Mouse (Mus musculus): ENCODE measurements around the gene Rad23a. TPM values are rescaled to one million over a fixed set of nuclear protein-coding genes. Genes with fewer than 3 reads are reported as not detected.

Rad23a gene
- total and polyA plus RNA-seq, 3 experiments = 77.3 to 87.6 (median 85.1) TPM

DNA sequence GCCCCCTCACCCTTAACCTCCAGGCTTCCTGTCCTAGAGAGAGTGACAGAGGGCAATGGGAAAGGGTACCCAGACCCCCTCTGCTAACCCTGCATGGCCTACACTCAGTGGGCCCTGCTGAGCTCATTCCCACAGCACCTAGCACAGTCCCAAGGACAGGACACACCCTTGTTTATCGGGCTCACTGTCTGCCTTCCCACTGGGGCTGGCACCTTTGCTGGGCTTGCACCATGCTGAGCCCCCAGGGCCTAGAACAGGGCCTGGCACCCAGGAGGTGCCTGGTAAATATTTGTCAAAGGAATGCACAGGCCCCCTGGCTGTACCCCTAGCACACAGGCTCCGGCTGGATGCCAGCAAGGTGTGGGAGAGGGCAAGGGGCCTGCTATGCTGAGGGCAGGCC, 49.9 kb downstream of the Rad23a start:
- peak overlapping the region; percentile 90 for H3K27ac ChIP-seq
- peaks cover 47% of the 10 kb centered on the region for H3K4me1 ChIP-seq (ENCODE audit: control insufficient read depth, insufficient read depth, low read length)
- peak in 1 of 2 experiments; percentile 51 for DNase-seq
- WGBS = 41% methylated on average over 2 of the region's 2 CpGs
- peaks cover 4% of the 10 kb centered on the region; the same call in 1 of the 2 replicates for H3K36me3 ChIP-seq (ENCODE audit: control insufficient read depth, insufficient read depth, low read length)
- peak overlapping the region; percentile 8; the same call in 1 of the 2 replicates for H3K4me3 ChIP-seq
- H3K9ac ChIP-seq (ENCODE audit: low read depth, low read length) = peak overlapping the region; percentile 43
- H3K79me2 ChIP-seq (replicated peaks; ENCODE audit: control insufficient read depth, insufficient read depth, low read length) = peaks cover 8% of the 10 kb centered on the region; the same call in 1 of the 2 replicates
- no peaks in the 10 kb centered on the region for H3K27me3 ChIP-seq (ENCODE audit: control insufficient read depth, insufficient read depth, low read length)
- TF ChIP-seq EP300 (IDR thresholded peaks at IDR 0.05; ENCODE audit: insufficient read depth, low read depth, low read length) (no peak), CTCF (IDR thresholded peaks at IDR 0.05) (no peak), POLR2A (IDR thresholded peaks at IDR 0.05; ENCODE audit: insufficient read depth, low read depth, low read length) (no peak)
- intact Hi-C loops (cut with DNase I) = no loop called here

DNA sequence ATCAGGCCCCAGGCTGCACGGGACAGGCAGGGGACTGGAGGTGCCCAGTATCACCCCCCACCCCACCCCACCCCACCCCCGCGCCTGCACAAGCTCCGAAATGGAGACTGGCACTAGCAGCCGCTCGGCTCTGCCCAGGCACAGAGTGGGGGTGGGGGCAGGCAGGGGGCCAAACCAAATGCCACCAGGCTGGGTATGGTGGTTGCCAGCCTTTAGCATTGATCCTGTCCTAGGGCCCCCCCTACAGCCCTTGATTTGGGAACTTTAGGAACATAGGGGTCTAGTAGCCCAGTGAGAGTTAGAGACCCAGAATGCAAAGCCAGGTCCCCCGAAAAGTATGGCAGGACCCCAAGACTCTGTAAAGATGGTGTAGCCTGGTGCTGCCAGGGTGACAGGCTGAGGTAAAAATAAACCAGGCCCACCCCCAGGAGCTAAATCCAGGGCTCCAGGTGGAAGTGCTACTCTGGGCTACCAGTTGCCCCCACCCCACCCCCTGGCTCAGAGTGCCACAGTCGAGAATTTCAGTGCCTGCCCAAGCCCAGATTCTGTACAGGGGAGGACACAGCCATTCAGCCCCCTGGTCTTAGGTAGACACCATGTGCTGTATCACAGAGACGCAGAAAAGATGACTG, 50.5 kb downstream of the Rad23a start:
- 59% methylated on average over 9 of the region's 9 CpGs for WGBS
- H3K36me3 ChIP-seq (ENCODE audit: control insufficient read depth, insufficient read depth, low read length) = peaks cover 4% of the 10 kb centered on the region; the same call in 1 of the 2 replicates
- TF ChIP-seq POLR2A (IDR thresholded peaks at IDR 0.05; ENCODE audit: insufficient read depth, low read depth, low read length) = no peak
- H3K4me3 ChIP-seq = no peak overlapping the region
- DNase-seq = peak; percentile 68 to 77
- no peaks in the 10 kb centered on the region for H3K27me3 ChIP-seq (ENCODE audit: control insufficient read depth, insufficient read depth, low read length)
- H3K27ac ChIP-seq = peak overlapping the region; percentile 90
- H3K9ac ChIP-seq (ENCODE audit: low read depth, low read length) = peak overlapping the region; percentile 43
- H3K79me2 ChIP-seq (replicated peaks; ENCODE audit: control insufficient read depth, insufficient read depth, low read length) = peaks cover 7% of the 10 kb centered on the region; the same call in 1 of the 2 replicates
- intact Hi-C loops (cut with DNase I) = no loop called here
- peaks cover 45% of the 10 kb centered on the region for H3K4me1 ChIP-seq (ENCODE audit: control insufficient read depth, insufficient read depth, low read length)

DNA sequence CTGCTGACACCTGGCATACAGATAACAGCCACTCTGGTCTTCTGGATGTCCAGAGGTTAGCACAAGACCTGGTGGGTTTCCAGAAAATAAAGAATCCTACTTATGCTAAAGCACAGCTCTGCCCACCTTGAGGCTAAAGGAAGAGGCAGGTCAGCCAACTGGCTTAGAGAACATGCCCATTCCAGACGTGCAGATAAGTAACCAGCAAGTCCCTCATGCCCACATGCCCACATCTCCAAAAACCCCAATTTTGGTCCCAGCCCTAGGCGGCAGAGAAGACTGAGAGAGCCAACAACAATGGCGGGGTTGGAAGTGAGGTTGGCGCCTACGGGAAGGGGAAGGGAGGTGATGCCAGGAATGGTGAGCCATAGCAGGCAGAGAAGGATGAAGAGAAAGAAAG, 51.1 kb downstream of the Rad23a start:
- Histone ChIP-seq H3K4me3 (no peak overlapping the region), H3K27ac (peak overlapping the region; percentile 90), H3K9ac (ENCODE audit: low read depth, low read length) (peak overlapping the region; percentile 23), H3K4me1 (ENCODE audit: control insufficient read depth, insufficient read depth, low read length) (peaks cover 42% of the 10 kb centered on the region), H3K27me3 (ENCODE audit: control insufficient read depth, insufficient read depth, low read length) (no peaks in the 10 kb centered on the region), H3K79me2 (replicated peaks; ENCODE audit: control insufficient read depth, insufficient read depth, low read length) (peaks cover 5% of the 10 kb centered on the region), H3K36me3 (ENCODE audit: control insufficient read depth, insufficient read depth, low read length) (peaks cover 4% of the 10 kb centered on the region; the same call in 1 of the 2 replicates)
- TF ChIP-seq CTCF (IDR thresholded peaks at IDR 0.05) = no peak
- no peak for TF ChIP-seq EP300 (IDR thresholded peaks at IDR 0.05; ENCODE audit: insufficient read depth, low read depth, low read length)
- no peak for TF ChIP-seq POLR2A (IDR thresholded peaks at IDR 0.05; ENCODE audit: insufficient read depth, low read depth, low read length)
- 39% methylated on average over 5 of the region's 5 CpGs for WGBS
- intact Hi-C loops (cut with DNase I) = no loop called here
- peak in 1 of 2 experiments; percentile 48 for DNase-seq

DNA sequence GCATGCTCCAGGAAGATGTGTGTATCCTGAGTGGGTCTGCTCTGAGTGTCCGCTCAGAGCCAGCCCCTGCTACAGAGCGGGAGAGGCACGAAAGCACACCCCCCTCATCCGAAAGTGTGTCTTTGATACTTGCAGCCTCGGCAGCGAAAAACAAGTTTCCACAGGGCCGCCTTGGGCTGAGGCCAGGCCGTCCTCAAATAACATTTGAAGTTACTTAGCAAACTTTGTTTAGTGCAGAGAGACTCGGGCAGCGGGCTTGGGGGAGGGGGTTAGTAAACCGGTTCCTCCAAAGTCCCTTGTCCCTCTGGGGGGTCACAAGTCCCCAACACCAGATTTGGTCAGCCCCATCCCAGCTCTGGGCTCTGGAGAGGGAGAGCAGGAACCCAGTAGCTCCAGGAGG, 51.6 kb downstream of the Rad23a start:
- Histone ChIP-seq H3K79me2 (replicated peaks; ENCODE audit: control insufficient read depth, insufficient read depth, low read length) (peaks cover 5% of the 10 kb centered on the region), H3K36me3 (ENCODE audit: control insufficient read depth, insufficient read depth, low read length) (peaks cover 4% of the 10 kb centered on the region; the same call in 1 of the 2 replicates), H3K4me3 (no peak overlapping the region; the same call in 1 of the 2 replicates), H3K4me1 (ENCODE audit: control insufficient read depth, insufficient read depth, low read length) (peaks cover 43% of the 10 kb centered on the region), H3K27ac (peak overlapping the region; percentile 90), H3K9ac (ENCODE audit: low read depth, low read length) (peak overlapping the region; percentile 36), H3K27me3 (ENCODE audit: control insufficient read depth, insufficient read depth, low read length) (no peaks in the 10 kb centered on the region)
- intact Hi-C loops (cut with DNase I) = no loop called here
- peak; percentile 83 to 86 for DNase-seq
- 33% methylated on average over 11 of the region's 11 CpGs for WGBS
- TF ChIP-seq CTCF (IDR thresholded peaks at IDR 0.05) (no peak), EP300 (IDR thresholded peaks at IDR 0.05; ENCODE audit: insufficient read depth, low read depth, low read length) (peak; percentile 77), POLR2A (IDR thresholded peaks at IDR 0.05; ENCODE audit: insufficient read depth, low read depth, low read length) (0 out of 2 replicates have a peak, but pooled peaks have one; percentile 28)

DNA sequence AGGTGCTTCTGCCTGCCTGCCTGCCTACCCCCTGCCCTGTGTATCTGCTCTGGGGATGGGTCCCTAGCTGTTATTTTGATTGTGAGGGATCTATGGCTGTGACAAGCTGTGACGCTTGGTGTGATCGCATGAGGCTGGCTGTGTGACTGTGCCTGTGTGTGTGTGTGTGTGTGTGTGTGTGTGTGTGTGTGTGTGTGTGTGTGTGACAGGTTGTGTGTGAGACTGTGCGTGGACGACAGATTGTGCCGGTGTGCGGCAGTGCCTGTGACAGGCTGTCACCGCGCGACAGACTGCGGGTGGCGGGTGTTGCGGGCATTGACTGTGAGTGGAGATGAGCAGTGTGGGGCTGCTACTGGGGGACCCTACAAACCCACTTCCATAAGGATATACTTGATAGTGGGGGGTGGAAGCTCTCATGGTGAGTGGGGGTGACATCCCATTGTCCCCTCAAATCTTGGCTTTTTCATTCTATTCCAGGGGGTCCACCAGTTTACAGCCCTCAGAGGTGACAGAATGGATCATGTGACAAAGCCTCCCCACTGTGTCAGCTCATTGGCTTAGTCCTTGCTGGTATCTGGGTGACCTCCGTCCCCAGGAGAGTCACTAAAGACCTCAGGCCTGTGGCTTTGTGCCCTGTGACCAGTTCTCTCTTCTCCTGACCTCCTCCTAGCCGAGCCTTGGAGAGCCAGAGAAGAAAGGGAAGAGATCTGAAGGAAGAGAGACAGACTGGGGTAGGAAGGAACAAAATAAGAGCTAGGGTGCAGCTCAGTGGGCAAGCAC, 52.8 kb downstream of the Rad23a start:
- H3K4me1 ChIP-seq (ENCODE audit: control insufficient read depth, insufficient read depth, low read length) = peaks cover 37% of the 10 kb centered on the region
- H3K79me2 ChIP-seq (replicated peaks; ENCODE audit: control insufficient read depth, insufficient read depth, low read length) = peaks cover 5% of the 10 kb centered on the region; the same call in 1 of the 2 replicates
- TF ChIP-seq EP300 (IDR thresholded peaks at IDR 0.05; ENCODE audit: insufficient read depth, low read depth, low read length) = no peak
- no peak for TF ChIP-seq CTCF (IDR thresholded peaks at IDR 0.05)
- TF ChIP-seq POLR2A (IDR thresholded peaks at IDR 0.05; ENCODE audit: insufficient read depth, low read depth, low read length) = no peak
- H3K36me3 ChIP-seq (ENCODE audit: control insufficient read depth, insufficient read depth, low read length) = peaks cover 4% of the 10 kb centered on the region; the same call in 1 of the 2 replicates
- DNase-seq = peak in 1 of 2 experiments; percentile 32
- H3K4me3 ChIP-seq = no peak overlapping the region
- H3K27ac ChIP-seq = peak overlapping the region; percentile 90
- intact Hi-C loops (cut with DNase I) = no loop called here
- peak overlapping the region; percentile 27; the same call in 1 of the 2 replicates for H3K9ac ChIP-seq (ENCODE audit: low read depth, low read length)
- 81% methylated on average over 14 of the region's 14 CpGs for WGBS
- H3K27me3 ChIP-seq (ENCODE audit: control insufficient read depth, insufficient read depth, low read length) = no peaks in the 10 kb centered on the region

Data from heart, adult 2 months (tissue).